Mouse (Mus musculus): ENCODE data around the gene Sf3b3. TPM values are rescaled to one million over a fixed set of nuclear protein-coding genes. Genes with fewer than 3 reads are reported as not detected.

Sf3b3 gene
- polyA plus RNA-seq, 1 experiment from 2014 or later, result 174 TPM

DNA sequence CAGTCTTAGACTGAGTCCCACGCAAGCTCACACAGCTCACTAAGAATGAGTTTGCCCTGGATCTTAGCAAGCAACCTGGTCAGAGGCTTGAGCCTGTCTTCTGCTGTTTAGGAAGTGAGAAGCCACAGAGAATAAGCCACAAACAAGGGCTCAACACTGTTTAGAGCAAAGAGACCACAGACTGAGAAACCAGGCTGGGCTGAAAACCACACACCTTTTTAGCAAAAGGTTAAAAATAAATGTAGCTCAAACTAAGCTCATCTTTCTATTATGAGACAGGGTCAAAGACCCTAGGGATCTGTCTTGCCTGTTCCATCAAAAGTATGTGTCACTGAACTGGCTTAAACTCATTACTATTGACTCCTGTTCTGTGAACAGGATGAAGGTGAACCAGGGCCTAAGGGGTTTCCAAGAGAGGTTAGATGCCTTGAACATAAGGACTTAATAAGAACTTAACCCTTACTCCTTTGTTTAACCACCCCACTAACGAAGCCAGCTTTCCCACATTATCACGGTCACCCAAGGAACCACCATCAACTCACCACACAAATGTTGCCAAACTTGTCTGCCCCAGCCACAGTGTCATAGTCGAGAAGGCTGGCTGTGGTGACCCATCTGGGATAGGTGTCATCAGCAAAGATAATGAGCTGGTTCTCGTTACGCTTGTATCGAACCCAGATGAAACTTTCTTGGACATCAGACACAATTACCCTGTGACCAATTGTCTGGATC lies 33.3 kb downstream of the Sf3b3 start:
- Histone ChIP-seq H3K27ac (ENCODE audit: low read depth) (no peak overlapping the region), H3K9ac (no peak overlapping the region), H3K9me3 (ENCODE audit: low read depth, low read length) (no peaks in the 10 kb centered on the region), H3K36me3 (ENCODE audit: insufficient read depth) (peaks cover 95% of the 10 kb centered on the region), H3K27me3 (ENCODE audit: insufficient read depth, low read length) (no peaks in the 10 kb centered on the region), H3K4me1 (ENCODE audit: insufficient read depth) (0 out of 2 replicates have a peak, but pooled peaks cover 3% of the 10 kb centered on the region), H3K4me3 (ENCODE audit: low read depth, low read length) (no peak overlapping the region), H3K4me2 (no peak overlapping the region)
- no peak for DNase-seq
- no peak for ATAC-seq (ENCODE audit: insufficient read depth)
- WGBS, result 84% methylated on average over 7 of the region's 7 CpGs
- no peak for TF ChIP-seq CTCF (IDR thresholded peaks at IDR 0.05; ENCODE audit: low read depth)

DNA sequence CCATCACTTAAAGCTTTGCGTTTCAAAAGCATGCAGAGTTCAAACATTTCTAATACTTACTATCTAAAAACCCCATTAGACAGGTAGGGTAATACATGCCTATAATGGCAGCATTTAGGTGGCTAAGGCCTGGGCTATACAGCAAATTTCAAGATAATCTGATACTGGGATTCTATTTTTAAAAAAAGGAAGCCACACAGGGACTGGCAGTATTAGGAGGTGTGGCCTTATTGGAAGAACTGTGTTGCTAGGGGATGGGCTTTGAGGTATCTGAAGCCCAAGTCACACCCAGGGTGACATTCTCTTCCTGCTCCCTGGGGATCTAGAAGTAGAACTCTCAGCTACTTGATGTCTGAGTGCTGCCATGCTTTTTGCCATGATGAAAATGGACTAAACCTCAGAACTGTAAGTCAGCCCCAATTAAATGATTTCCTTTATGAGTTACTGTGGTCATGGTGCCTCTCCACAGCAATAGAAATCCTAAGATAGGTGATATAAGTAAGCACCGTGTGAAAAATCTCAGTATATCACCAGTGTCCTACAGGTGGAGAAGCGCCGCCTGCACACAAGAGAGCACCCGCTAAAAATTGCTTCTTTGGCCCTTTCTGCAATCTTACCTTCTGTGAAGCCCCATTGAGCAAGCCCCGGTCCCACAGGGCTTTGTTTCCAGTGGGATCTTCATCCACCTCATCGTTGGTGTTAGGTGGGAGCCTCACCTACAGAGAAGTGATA lies 34.1 kb downstream of the Sf3b3 start:
- TF ChIP-seq CTCF (IDR thresholded peaks at IDR 0.05; ENCODE audit: low read depth), result no peak
- H3K9me3 ChIP-seq (ENCODE audit: low read depth, low read length), result no peaks in the 10 kb centered on the region

DNA sequence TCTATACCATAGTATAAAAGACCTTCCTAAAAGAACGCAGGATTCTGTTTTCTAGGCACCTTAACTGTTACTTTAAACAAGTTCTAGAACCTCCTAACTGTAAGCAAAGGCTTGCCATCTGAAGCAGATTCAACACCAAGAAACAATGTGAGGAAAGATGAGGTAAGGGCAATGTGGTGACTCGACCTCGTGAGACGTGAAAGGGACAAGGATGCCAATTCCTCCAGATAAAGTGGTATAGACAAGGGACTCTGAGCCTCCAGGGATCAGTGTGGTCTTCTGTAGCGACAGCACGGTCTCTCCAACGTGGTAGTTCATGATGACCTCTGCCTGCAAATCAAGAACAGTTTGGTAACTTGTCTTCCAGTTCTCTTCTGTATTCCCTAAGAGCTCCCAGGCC lies 34.8 kb downstream of the Sf3b3 start:
- ATAC-seq (ENCODE audit: insufficient read depth), result no peak
- Histone ChIP-seq H3K4me1 (ENCODE audit: insufficient read depth) (0 out of 2 replicates have a peak, but pooled peaks cover 3% of the 10 kb centered on the region), H3K9ac (no peak overlapping the region), H3K4me2 (no peak overlapping the region), H3K36me3 (ENCODE audit: insufficient read depth) (peaks cover 81% of the 10 kb centered on the region), H3K9me3 (ENCODE audit: low read depth, low read length) (no peaks in the 10 kb centered on the region), H3K4me3 (ENCODE audit: low read depth, low read length) (no peak overlapping the region), H3K27me3 (ENCODE audit: insufficient read depth, low read length) (no peaks in the 10 kb centered on the region), H3K27ac (ENCODE audit: low read depth) (no peak overlapping the region)
- TF ChIP-seq CTCF (IDR thresholded peaks at IDR 0.05; ENCODE audit: low read depth), result no peak
- no peak for DNase-seq
- 88% methylated on average over 7 of the region's 7 CpGs for whole genome bisulfite sequencing

More for the DNA sequence above, 34.1 kb downstream of the Sf3b3 start:
- Histone ChIP-seq H3K36me3 (ENCODE audit: insufficient read depth) (peaks cover 88% of the 10 kb centered on the region), H3K4me3 (ENCODE audit: low read depth, low read length) (no peak overlapping the region), H3K9ac (no peak overlapping the region), H3K4me2 (no peak overlapping the region), H3K4me1 (ENCODE audit: insufficient read depth) (0 out of 2 replicates have a peak, but pooled peaks cover 3% of the 10 kb centered on the region), H3K27me3 (ENCODE audit: insufficient read depth, low read length) (no peaks in the 10 kb centered on the region), H3K27ac (ENCODE audit: low read depth) (no peak overlapping the region)
- no peak for DNase-seq
- no peak for ATAC-seq (ENCODE audit: insufficient read depth)
- WGBS, result 91% methylated on average over 7 of the region's 7 CpGs

DNA sequence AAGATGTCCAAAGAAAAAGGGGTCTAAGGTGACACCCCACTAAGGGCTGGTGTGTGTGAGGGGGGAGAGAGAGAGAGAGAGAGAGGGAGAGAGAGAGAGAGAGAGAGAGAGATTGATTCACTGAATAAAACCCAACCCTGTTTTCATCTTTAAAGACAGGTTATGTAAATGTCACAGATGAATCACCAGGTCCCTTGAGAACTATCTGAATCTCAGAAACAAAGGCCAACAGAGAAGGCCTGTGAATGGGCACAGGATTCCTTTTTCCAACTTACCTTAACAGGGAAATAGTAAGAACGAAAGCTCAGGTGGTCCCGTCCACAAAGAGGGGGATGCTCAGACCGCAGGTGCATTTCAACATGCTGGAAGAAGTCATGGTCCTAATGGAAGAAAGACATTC lies 35.5 kb downstream of the Sf3b3 start:
- H3K27ac ChIP-seq (ENCODE audit: low read depth), result no peak overlapping the region
- H3K9ac ChIP-seq, result no peak overlapping the region
- no peaks in the 10 kb centered on the region for H3K27me3 ChIP-seq (ENCODE audit: insufficient read depth, low read length)
- 0 out of 2 replicates have a peak, but pooled peaks cover 3% of the 10 kb centered on the region for H3K4me1 ChIP-seq (ENCODE audit: insufficient read depth)
- 91% methylated on average over 3 of the region's 3 CpGs for whole genome bisulfite sequencing
- H3K9me3 ChIP-seq (ENCODE audit: low read depth, low read length), result no peaks in the 10 kb centered on the region
- H3K4me2 ChIP-seq, result no peak overlapping the region
- ATAC-seq (ENCODE audit: insufficient read depth) (no peak), DNase-seq (no peak)
- H3K36me3 ChIP-seq (ENCODE audit: insufficient read depth), result peaks cover 74% of the 10 kb centered on the region
- no peak for TF ChIP-seq CTCF (IDR thresholded peaks at IDR 0.05; ENCODE audit: low read depth)
- H3K4me3 ChIP-seq (ENCODE audit: low read depth, low read length), result no peak overlapping the region

DNA sequence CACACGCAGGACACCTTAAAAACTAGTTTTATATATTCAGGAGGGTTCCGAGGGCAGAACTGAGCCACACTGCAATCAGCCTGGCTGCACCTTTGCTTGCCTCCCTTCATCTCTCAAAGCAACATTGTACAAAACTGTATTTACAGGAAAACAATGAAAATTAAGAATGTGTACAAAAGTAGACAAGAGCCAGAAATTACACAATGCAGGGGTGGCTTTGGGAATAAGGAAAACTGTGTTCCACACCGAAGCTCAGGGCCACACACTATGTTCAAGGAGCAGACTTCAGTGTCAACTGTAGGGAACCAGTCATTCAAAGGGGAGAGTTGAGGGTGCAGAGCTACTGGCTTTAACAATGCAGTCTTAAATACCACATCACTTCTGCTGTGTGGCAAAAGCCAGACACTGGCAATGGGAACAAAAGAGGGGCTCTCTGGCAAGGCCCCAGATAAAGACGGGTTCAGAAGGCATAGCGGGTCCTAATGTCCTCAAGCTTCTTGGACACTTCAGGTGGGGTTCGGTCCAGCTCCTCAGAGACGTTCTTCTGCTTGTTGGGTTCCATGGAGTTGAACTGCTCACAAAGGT lies 36.0 kb downstream of the Sf3b3 start:
- no peak overlapping the region for H3K4me2 ChIP-seq
- no peak overlapping the region for H3K4me3 ChIP-seq (ENCODE audit: low read depth, low read length)
- ATAC-seq (ENCODE audit: insufficient read depth), result no peak
- no peak overlapping the region for H3K9ac ChIP-seq
- DNase-seq, result no peak
- H3K27me3 ChIP-seq (ENCODE audit: insufficient read depth, low read length), result no peaks in the 10 kb centered on the region
- WGBS, result 84% methylated on average over 7 of the region's 7 CpGs
- no peak for TF ChIP-seq CTCF (IDR thresholded peaks at IDR 0.05; ENCODE audit: low read depth)
- peaks cover 69% of the 10 kb centered on the region for H3K36me3 ChIP-seq (ENCODE audit: insufficient read depth)
- H3K27ac ChIP-seq (ENCODE audit: low read depth), result no peak overlapping the region
- H3K4me1 ChIP-seq (ENCODE audit: insufficient read depth), result 0 out of 2 replicates have a peak, but pooled peaks cover 3% of the 10 kb centered on the region
- H3K9me3 ChIP-seq (ENCODE audit: low read depth, low read length), result no peaks in the 10 kb centered on the region

- no peak overlapping the region for H3K9ac ChIP-seq
- H3K36me3 ChIP-seq (ENCODE audit: insufficient read depth), result peaks cover 61% of the 10 kb centered on the region
- 0 out of 2 replicates have a peak, but pooled peaks cover 3% of the 10 kb centered on the region for H3K4me1 ChIP-seq (ENCODE audit: insufficient read depth)
- no peaks in the 10 kb centered on the region for H3K9me3 ChIP-seq (ENCODE audit: low read depth, low read length)
- ATAC-seq (ENCODE audit: insufficient read depth) (0 out of 2 replicates have a peak, but pooled peaks have one; percentile 32), DNase-seq (peak; percentile 60)
- no peak for TF ChIP-seq CTCF (IDR thresholded peaks at IDR 0.05; ENCODE audit: low read depth)
- H3K4me2 ChIP-seq, result no peak overlapping the region
- H3K27ac ChIP-seq (ENCODE audit: low read depth), result no peak overlapping the region
- 28% methylated on average over 2 of the region's 2 CpGs for WGBS
- H3K27me3 ChIP-seq (ENCODE audit: insufficient read depth, low read length), result no peaks in the 10 kb centered on the region
- no peak overlapping the region for H3K4me3 ChIP-seq (ENCODE audit: low read depth, low read length)
These were observed 36.8 kb downstream of the Sf3b3 start for GRCm38 (mm10) chr8:110809831-110810230.

All from lung, embryonic 14.5 days (tissue).